Mouse (Mus musculus) CH12.LX (cell line): ENCODE measurements around the gene Mettl27. TPM values are rescaled to one million over a fixed set of nuclear protein-coding genes. Genes with fewer than 3 reads are reported as not detected.
A peak's percentile ranks its signal among the peaks of the same experiment; 100 is the strongest.

Experiments used
- DNase-seq: peaks from one replicate; pipeline ENCODE4 v3.0.0-alpha.2; 2013; ENCODE audit errors: extremely low read depth
- H3K27ac ChIP-seq: 2 replicates; pipeline ENCODE4 v1.5.1; 2012; ENCODE audit warnings: low read depth, mild to moderate bottlenecking, control low read depth, moderate library complexity; ENCODE audit not compliant: insufficient read depth
- H3K27me3 ChIP-seq: replicated peaks from 2 replicates; pipeline ENCODE3; 2012; ENCODE audit warnings: inconsistent platforms
- H3K36me3 ChIP-seq, 2 experiments: replicated peaks in 1 of 2; 2 replicates each; pipeline versions ENCODE3 to v1.6.1; 2012; ENCODE audit warnings: inconsistent platforms in 1 of 2, low read length in 1 of 2, mild to moderate bottlenecking in 1 of 2, mixed read lengths in 1 of 2, moderate library complexity in 1 of 2; ENCODE audit not compliant: control insufficient read depth in 1 of 2, insufficient read depth in 1 of 2
- H3K4me1 ChIP-seq, 2 experiments: 2 replicates each; pipeline ENCODE4 v1.6.1; 2012; ENCODE audit warnings: inconsistent platforms in 1 of 2, moderate library complexity in 1 of 2; ENCODE audit not compliant: insufficient read depth in 2 of 2, control insufficient read depth in 1 of 2
- H3K4me2 ChIP-seq: 2 replicates; pipeline ENCODE4 v1.6.1; 2012; ENCODE audit warnings: low read depth, mild to moderate bottlenecking, control low read depth; ENCODE audit not compliant: poor library complexity, insufficient read depth, severe bottlenecking
- H3K4me3 ChIP-seq, 3 experiments: fragments of 150-350 bp in 1 of 3; sonication (generic) in 1 of 3; replicated peaks in 1 of 3; 2 replicates each; pipeline versions ENCODE3 to v1.5.1; 2011 to 2012; ENCODE audit warnings: low read depth in 2 of 3, low read length in 2 of 3, mild to moderate bottlenecking in 2 of 3, moderate library complexity in 2 of 3, control low read depth in 1 of 3, improper control_type of control experiment in 1 of 3, inconsistent platforms in 1 of 3, mixed read lengths in 1 of 3; ENCODE audit not compliant: poor library complexity in 1 of 3
- H3K79me2 ChIP-seq: replicated peaks from 2 replicates; pipeline ENCODE4 v1.6.1; 2012; ENCODE audit warnings: mild to moderate bottlenecking, moderate library complexity; ENCODE audit not compliant: control insufficient read depth, poor library complexity, insufficient read depth, severe bottlenecking; ENCODE audit errors: extremely low read depth
- H3K9ac ChIP-seq: 2 replicates; pipeline ENCODE4 v1.6.1; 2012; ENCODE audit warnings: low read depth, mild to moderate bottlenecking, control low read depth, moderate library complexity; ENCODE audit not compliant: insufficient read depth
- H3K9me3 ChIP-seq: replicated peaks from 2 replicates; pipeline ENCODE3; 2012; ENCODE audit warnings: low read length, inconsistent platforms, mixed read lengths
- BHLHE40 ChIP-seq: IDR thresholded peaks from 2 replicates; pipeline ENCODE4 v1.6.1; 2011; ENCODE audit warnings: mild to moderate bottlenecking, low read depth, low read length, improper control_type of control experiment
- CHD1 ChIP-seq: IDR thresholded peaks from 2 replicates; pipeline ENCODE4 v1.6.1; 2012; ENCODE audit warnings: low read depth, low read length, improper control_type of control experiment, inconsistent platforms
- CHD2 ChIP-seq: IDR thresholded peaks from 2 replicates; pipeline ENCODE4 v1.6.1; 2011; ENCODE audit warnings: low read length, improper control_type of control experiment
- CTCF ChIP-seq, 2 experiments: IDR thresholded peaks in 1 of 2; conservative IDR thresholded peaks in 1 of 2; 2 replicates each; pipeline ENCODE4 v1.5.1; 2011 to 2012; ENCODE audit warnings: low read depth in 2 of 2, low read length in 2 of 2, improper control_type of control experiment in 1 of 2, inconsistent platforms in 1 of 2, mild to moderate bottlenecking in 1 of 2, moderate library complexity in 1 of 2
- E2F4 ChIP-seq: IDR thresholded peaks from 2 replicates; pipeline ENCODE4 v1.6.1; 2011; ENCODE audit warnings: low read depth, low read length, improper control_type of control experiment; ENCODE audit not compliant: insufficient replicate concordance
- ELF1 ChIP-seq: IDR thresholded peaks from 2 replicates; pipeline ENCODE4 v1.6.1; 2014; ENCODE audit warnings: low read depth, mild to moderate bottlenecking, inconsistent platforms, low read length, improper control_type of control experiment
- EP300 ChIP-seq: IDR thresholded peaks from 2 replicates; pipeline ENCODE4 v1.6.1; 2011; ENCODE audit warnings: low read length, improper control_type of control experiment
- ETS1 ChIP-seq: conservative IDR thresholded peaks from 2 replicates; pipeline ENCODE4 v1.6.1; 2012; ENCODE audit warnings: low read depth, mild to moderate bottlenecking, inconsistent platforms, low read length, improper control_type of control experiment, moderate library complexity
- HCFC1 ChIP-seq: IDR thresholded peaks from 2 replicates; pipeline ENCODE4 v1.6.1; 2012; ENCODE audit warnings: low read depth, mild to moderate bottlenecking, inconsistent platforms, low read length, improper control_type of control experiment
- IRF4 ChIP-seq: IDR thresholded peaks from 2 replicates; pipeline ENCODE4 v1.6.1; 2014; ENCODE audit warnings: low read depth, mild to moderate bottlenecking, inconsistent platforms, low read length, improper control_type of control experiment
- JUN ChIP-seq: IDR thresholded peaks from 2 replicates; pipeline ENCODE4 v1.6.1; 2011; ENCODE audit warnings: low read depth, mild to moderate bottlenecking, low read length, improper control_type of control experiment, moderate library complexity; ENCODE audit not compliant: insufficient read depth
- JUND ChIP-seq: conservative IDR thresholded peaks from 2 replicates; pipeline ENCODE4 v1.6.1; 2011; ENCODE audit warnings: low read depth, low read length, improper control_type of control experiment
- KAT2A ChIP-seq: IDR thresholded peaks from 2 replicates; pipeline ENCODE4 v1.6.1; 2012; ENCODE audit warnings: low read length, improper control_type of control experiment, inconsistent platforms; ENCODE audit not compliant: insufficient replicate concordance
- MEF2A ChIP-seq: IDR thresholded peaks from 2 replicates; pipeline ENCODE4 v1.6.1; 2014; ENCODE audit warnings: low read depth, mild to moderate bottlenecking, inconsistent platforms, low read length, improper control_type of control experiment, borderline replicate concordance
- MXI1 ChIP-seq: IDR thresholded peaks from 2 replicates; pipeline ENCODE4 v1.6.1; 2011; ENCODE audit warnings: mild to moderate bottlenecking, low read depth, low read length, improper control_type of control experiment
- MYC ChIP-seq: IDR thresholded peaks from 2 replicates; pipeline ENCODE4 v1.6.1; 2011; ENCODE audit warnings: low read depth, mild to moderate bottlenecking, improper control_type of control experiment, low read length
- NELFE ChIP-seq: IDR thresholded peaks from 2 replicates; pipeline ENCODE4 v1.6.1; 2011; ENCODE audit warnings: low read depth, low read length, improper control_type of control experiment
- POLR2A ChIP-seq: IDR thresholded peaks from 2 replicates; pipeline ENCODE4 v1.6.1; 2011; ENCODE audit warnings: low read depth, mild to moderate bottlenecking, improper control_type of control experiment, low read length
- POLR2AphosphoS2 ChIP-seq: IDR thresholded peaks from 2 replicates; pipeline ENCODE4 v1.6.1; 2011; ENCODE audit warnings: low read depth, low read length, improper control_type of control experiment
- RAD21 ChIP-seq: IDR thresholded peaks from 2 replicates; pipeline ENCODE4 v1.6.1; 2011; ENCODE audit warnings: low read depth, mild to moderate bottlenecking, low read length, improper control_type of control experiment, moderate library complexity
- SIN3A ChIP-seq: IDR thresholded peaks from 2 replicates; pipeline ENCODE4 v1.6.1; 2012; ENCODE audit warnings: low read length, improper control_type of control experiment, inconsistent platforms
- SMC3 ChIP-seq: IDR thresholded peaks from 2 replicates; pipeline ENCODE4 v1.6.1; 2011; ENCODE audit warnings: low read depth, low read length, improper control_type of control experiment
- USF2 ChIP-seq: conservative IDR thresholded peaks from 2 replicates; pipeline ENCODE4 v1.6.1; 2011; ENCODE audit warnings: low read depth, low read length, improper control_type of control experiment
- ZC3H11A ChIP-seq: IDR thresholded peaks from 2 replicates; pipeline ENCODE4 v1.6.1; 2012; ENCODE audit warnings: low read depth, mild to moderate bottlenecking, inconsistent platforms, low read length, improper control_type of control experiment
- ZMIZ1 ChIP-seq: IDR thresholded peaks from 2 replicates; pipeline ENCODE4 v1.6.1; 2012; ENCODE audit warnings: low read depth, mild to moderate bottlenecking, inconsistent platforms, low read length, improper control_type of control experiment
- dilution Hi-C: fragments of 300-500 bp; cut with MboI; formaldehyde crosslinking; loops from 2 replicates; pipeline ENCODE4 v1.14.3; 2020; ENCODE audit warnings: low sequenced_read_pairs; ENCODE audit not compliant: extremely low pct_unique_long_range_greater_than_20kb, extremely low pct_ligation_motif_present
- in situ Hi-C: fragments of 300-500 bp; cut with MboI; formaldehyde crosslinking; loops from 3 replicates; pipeline ENCODE4 v1.14.3; 2019; ENCODE audit warnings: low sequenced_read_pairs, low pct_ligation_motif_present, low pct_unique_long_range_greater_than_20kb, mixed read lengths
- polyA plus RNA-seq: library from polyadenylated mRNA; unstranded; fragments of >175 nt; gene quantifications from 2 replicates; pipeline ENCODE4 v1.2.1, GENCODE M21; 2012; ENCODE audit warnings: low read depth; ENCODE audit not compliant: insufficient read length
- total RNA-seq, 2 experiments: library from RNA; depleted of rRNA; stranded (reverse); fragments of 300-350 nt in 1 of 2; fragments of >200 nt in 1 of 2; gene quantifications; 2 replicates each; pipeline ENCODE4 v1.2.3; 2012 to 2014

Mettl27 gene
- total and polyA plus RNA-seq, 3 experiments, result 0.73 to 1.9 (median 0.93) TPM

DNA sequence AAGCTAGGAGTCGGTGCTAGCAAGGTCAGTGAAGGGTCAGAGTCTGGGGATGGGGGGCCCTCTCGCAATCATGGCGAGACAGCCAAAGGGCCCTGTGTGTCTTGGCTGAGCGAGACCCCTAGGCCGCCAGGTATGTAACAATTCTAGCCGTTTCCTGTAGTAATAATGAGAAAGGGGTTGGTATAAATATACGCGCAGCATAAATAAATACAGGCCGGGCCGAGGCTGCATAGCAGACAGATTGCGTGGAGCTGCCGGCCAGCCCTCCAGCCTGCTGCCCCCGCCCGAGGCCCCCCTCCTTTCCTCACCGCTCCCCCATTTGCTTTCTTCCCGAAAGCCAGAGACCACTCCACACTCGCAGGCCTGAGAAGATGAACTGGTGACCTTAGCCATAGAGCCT, 34.6 kb upstream of the Mettl27 start:
- dilution Hi-C loops (no loop called here), in situ Hi-C loops (loop anchor here (25.0 kb wide), 1 partner anchor 110 kb away; no protein-coding TSS in a partner anchor)
- Histone ChIP-seq H3K9ac (no peak overlapping the region), H3K9me3 (peaks cover 7% of the 10 kb centered on the region), H3K4me1 (no peaks in the 10 kb centered on the region), H3K4me3 (no peak overlapping the region), H3K79me2 (no peaks in the 10 kb centered on the region), H3K27me3 (peaks cover 81% of the 10 kb centered on the region), H3K27ac (no peak overlapping the region), H3K36me3 (no peaks in the 10 kb centered on the region), H3K4me2 (no peak overlapping the region)
- DNase-seq, result no peak
- TF ChIP-seq RAD21 (no peak), CHD2 (no peak), E2F4 (no peak), JUND (no peak), SMC3 (no peak), MXI1 (no peak), SIN3A (no peak), BHLHE40 (no peak), KAT2A (no peak), USF2 (no peak), HCFC1 (no peak), ZC3H11A (no peak), POLR2AphosphoS2 (no peak), JUN (no peak), IRF4 (no peak), MEF2A (no peak), EP300 (no peak), ETS1 (no peak), MYC (no peak), ELF1 (no peak)

DNA sequence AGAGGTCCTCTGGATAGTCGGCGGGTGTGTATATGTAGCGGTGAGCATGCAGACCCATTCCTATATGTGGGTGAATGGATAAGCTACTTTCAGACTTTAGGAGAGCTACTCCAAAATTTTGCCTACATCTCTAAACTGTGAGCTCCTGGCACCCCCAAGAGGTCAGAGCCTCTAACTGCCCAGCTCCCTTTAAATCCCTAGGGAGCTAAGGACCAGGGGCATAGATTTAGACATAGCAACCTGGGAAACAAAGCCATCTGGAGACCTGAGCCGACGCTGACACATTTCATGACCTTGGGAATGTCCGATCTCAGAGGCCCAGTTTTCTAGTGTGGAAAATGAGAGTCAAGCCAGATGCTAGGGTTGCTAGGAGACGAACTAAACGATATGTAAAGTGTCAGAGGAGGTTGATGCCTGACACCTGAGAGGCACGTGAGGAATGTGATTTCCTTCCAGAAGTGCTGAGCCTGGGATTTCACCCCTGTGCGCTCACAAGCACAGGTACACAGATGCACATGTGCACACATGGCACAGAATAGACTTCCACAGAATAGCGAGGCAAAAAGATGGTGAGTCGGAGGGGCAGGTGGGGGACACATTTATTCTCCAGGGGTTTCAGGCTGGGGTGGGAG, 31.0 kb upstream of the Mettl27 start:
- no peak overlapping the region for H3K4me2 ChIP-seq
- H3K4me1 ChIP-seq, result peaks cover 0 to 2% of the 10 kb centered on the region in 2 experiments; a peak in 1 of 4 replicates
- peaks cover 74% of the 10 kb centered on the region for H3K27me3 ChIP-seq
- peaks cover 3% of the 10 kb centered on the region for H3K9me3 ChIP-seq
- H3K9ac ChIP-seq, result no peak overlapping the region
- H3K27ac ChIP-seq, result no peak overlapping the region
- dilution Hi-C loops (no loop called here), in situ Hi-C loops (loop anchor here (25.0 kb wide), 2 partner anchors 164 to 211 kb away; partner anchors contain the start of gene Eln)
- no peaks in the 10 kb centered on the region for H3K79me2 ChIP-seq
- DNase-seq, result peak; percentile 24
- no peaks in the 10 kb centered on the region for H3K36me3 ChIP-seq
- TF ChIP-seq POLR2A (no peak), ZC3H11A (no peak), BHLHE40 (peak; percentile 93), RAD21 (peak; percentile 68), KAT2A (no peak), ZMIZ1 (no peak), MEF2A (no peak), CHD1 (no peak), NELFE (no peak), JUN (no peak), EP300 (no peak), SMC3 (peak; percentile 42), CTCF (conservative IDR thresholded peaks at IDR 0.05 in 1 of 2, IDR thresholded peaks at IDR 0.05 in 1 of 2; ENCODE audit: low read depth in 2 of 2, low read length in 2 of 2) (peak in 1 of 2 experiments; percentile 68; a peak in 2 of 4 replicates)
- TF ChIP-seq, all 38 proteins: peak for 4
- no peak overlapping the region for H3K4me3 ChIP-seq
